Mouse (Mus musculus) megakaryocyte-erythroid progenitor cell, adult 5 weeks (primary cell): ENCODE data around the gene Jpt1. TPM values are rescaled to one million over a fixed set of nuclear protein-coding genes. Genes with fewer than 3 reads are reported as not detected.

ENCODE experiments used
- polyA plus RNA-seq: library from polyadenylated mRNA; stranded (reverse); fragments of >175 nt; gene quantifications from 2 replicates; pipeline ENCODE4 v1.2.3, GENCODE M21; 2012

Jpt1 gene
- 199 and 212 TPM in 2 replicates for polyA plus RNA-seq

GRCm38 (mm10) chr11:115514238-115514663 is at the start of gene Jpt1:
Gene Jpt1 (minus strand): TSS chr11:115514387.

GRCm38 (mm10) chr11:115536038-115536681 is 22.0 kb upstream of the Jpt1 start, which contains the start of gene Sumo2:
Gene Sumo2 (minus strand): TSS chr11:115536276.

DNA sequence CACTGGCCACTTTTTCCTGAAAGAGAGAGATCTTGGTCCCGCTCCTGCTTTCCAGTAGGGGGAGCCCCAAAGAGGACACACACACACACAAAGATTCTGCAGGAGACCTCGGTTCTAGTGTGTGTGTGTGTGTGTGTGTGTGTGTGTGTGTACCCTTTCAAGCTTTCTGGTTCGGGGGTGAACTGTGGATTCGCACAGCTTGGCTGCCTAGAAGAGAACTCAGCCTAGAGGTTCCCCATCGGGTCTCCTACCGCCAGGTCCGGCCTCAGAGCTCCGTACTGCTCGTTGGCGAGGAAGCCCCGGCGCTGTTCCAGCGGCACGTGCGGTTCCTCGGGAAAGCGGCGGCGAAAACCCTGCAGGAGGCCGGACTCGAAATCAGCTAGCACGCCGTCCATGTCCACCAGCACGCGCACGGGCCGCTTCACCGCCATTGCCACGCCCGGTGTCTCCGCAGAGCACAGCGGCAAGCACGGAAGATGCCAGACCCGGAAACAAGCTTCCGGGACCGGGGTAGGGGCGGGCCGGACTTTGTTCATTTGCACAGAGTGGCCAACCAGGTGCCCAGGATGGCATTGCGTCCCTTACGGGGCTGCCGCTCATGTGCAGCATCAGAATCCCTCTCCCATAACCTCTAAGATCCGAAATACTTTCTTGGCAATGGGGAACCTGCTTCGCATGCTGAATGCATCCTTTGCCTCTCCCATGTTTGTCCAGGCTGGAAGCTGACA is 22.7 kb downstream of the Jpt1 start, which contains the start of gene Nt5c:
TSS of gene Nt5c (minus strand) at position 507 of the 728 bp plus-strand sequence.

GRCm38 (mm10) chr11:115475025-115475757 is 39.0 kb downstream of the Jpt1 start, which contains the start of gene Armc7:
Gene Armc7 (plus strand): TSS chr11:115475667.

GRCm38 (mm10) chr11:115462243-115462891 is 51.8 kb downstream of the Jpt1 start, which contains the start of gene Slc16a5:
Gene Slc16a5 (plus strand): TSS chr11:115462474.

Other genes with a start within 250 kb of the Jpt1 start
- gene Grin2c, start 247.1 kb downstream of the Jpt1 start, polyA plus RNA-seq, result 0.05 TPM in 2 replicates
- 47.2 and 51.6 TPM in 2 replicates for gene Fdxr, start 237.3 kb downstream of the Jpt1 start, polyA plus RNA-seq
- gene Fads6, start 216.7 kb downstream of the Jpt1 start, polyA plus RNA-seq, result 1.3 and 1.5 TPM in 2 replicates
- gene Otop2, start 207.2 kb downstream of the Jpt1 start, polyA plus RNA-seq, result not detected in 2 replicates
- gene Ush1g, start 192.3 kb downstream of the Jpt1 start, polyA plus RNA-seq, result not detected in 2 replicates
- 0.07 TPM in 1 of 2 replicates, not detected in the other for gene Otop3, start 179.7 kb downstream of the Jpt1 start, polyA plus RNA-seq
- 0.90 and 0.91 TPM in 2 replicates for gene Hid1, start 146.6 kb downstream of the Jpt1 start, polyA plus RNA-seq
- gene Cdr2l, start 132.5 kb downstream of the Jpt1 start, polyA plus RNA-seq, result 0.11 and 0.26 TPM in 2 replicates
- 50.0 and 65.5 TPM in 2 replicates for gene Mrpl58, start 110.6 kb downstream of the Jpt1 start, polyA plus RNA-seq
- gene Atp5h, start 94.4 kb downstream of the Jpt1 start, polyA plus RNA-seq, result 101 and 128 TPM in 2 replicates
- 19.7 and 25.1 TPM in 2 replicates for gene Kctd2, start 94.3 kb downstream of the Jpt1 start, polyA plus RNA-seq
- not detected in 2 replicates for gene Trim80, start 73.8 kb downstream of the Jpt1 start, polyA plus RNA-seq
- gene Slc16a5, start 51.9 kb downstream of the Jpt1 start, polyA plus RNA-seq, result not detected in 2 replicates
- gene Armc7, start 38.7 kb downstream of the Jpt1 start, polyA plus RNA-seq, result 54.4 and 66.0 TPM in 2 replicates
- 94.7 and 110 TPM in 2 replicates for gene Nt5c, start 22.5 kb downstream of the Jpt1 start, polyA plus RNA-seq
- 320 and 361 TPM in 2 replicates for gene Sumo2, start 21.9 kb upstream of the Jpt1 start, polyA plus RNA-seq
- gene Nup85, start 50.0 kb upstream of the Jpt1 start, polyA plus RNA-seq, result 41.2 and 45.2 TPM in 2 replicates
- gene Mrps7, start 89.5 kb upstream of the Jpt1 start, polyA plus RNA-seq, result 59.0 and 61.7 TPM in 2 replicates
- gene Gga3, start 89.7 kb upstream of the Jpt1 start, polyA plus RNA-seq, result 109 and 133 TPM in 2 replicates
- 22.9 and 27.4 TPM in 2 replicates for gene Mif4gd, start 98.6 kb upstream of the Jpt1 start, polyA plus RNA-seq
- 28.6 and 28.8 TPM in 2 replicates for gene Slc25a19, start 113.9 kb upstream of the Jpt1 start, polyA plus RNA-seq
- 87.8 and 104 TPM in 2 replicates for gene Grb2, start 194.2 kb upstream of the Jpt1 start, polyA plus RNA-seq